Mouse (Mus musculus) heart, postnatal 25 days (tissue): ENCODE data around the gene Macrod2. TPM values are rescaled to one million over a fixed set of nuclear protein-coding genes. Genes with fewer than 3 reads are reported as not detected.

Experiments
- DNase-seq: peaks from one replicate; pipeline ENCODE4 v3.0.0; 2022; ENCODE audit warnings: low spot score
- intact Hi-C: fragments of 180-260 bp; cut with DNase I; formaldehyde crosslinking; loops from one replicate; pipeline ENCODE4 v1.15.1; 2025
- total RNA-seq, 2 experiments: library from RNA; stranded (reverse); gene quantifications; 2 replicates each; pipeline ENCODE4 v1.2.3; 2021

Macrod2 gene
- total RNA-seq, 2 experiments from 2014 or later, result 8.9 to 9.0 TPM

GRCm38 (mm10) chr2:140549286-140549685 is 154.2 kb downstream of the Macrod2 start:
- intact Hi-C loops, result no loop called here
- no peak for DNase-seq

- no peak for DNase-seq
- intact Hi-C loops, result no loop called here
These were observed 166.3 kb downstream of the Macrod2 start for GRCm38 (mm10) chr2:140561426-140561825.

GRCm38 (mm10) chr2:140570874-140571273 is 175.8 kb downstream of the Macrod2 start:
- intact Hi-C loops, result no loop called here
- DNase-seq, result no peak

- no peak for DNase-seq
- intact Hi-C loops, result no loop called here
These were observed 197.6 kb downstream of the Macrod2 start for GRCm38 (mm10) chr2:140592537-140593261.

- intact Hi-C loops, result no loop called here
These were observed 201.8 kb downstream of the Macrod2 start for GRCm38 (mm10) chr2:140596906-140597305.

GRCm38 (mm10) chr2:140615451-140615850 is 220.3 kb downstream of the Macrod2 start:
- intact Hi-C loops, result no loop called here
- no peak for DNase-seq

More at GRCm38 (mm10) chr2:140596906-140597305, 201.8 kb downstream of the Macrod2 start:
- no peak for DNase-seq

GRCm38 (mm10) chr2:140621730-140622337 is 226.7 kb downstream of the Macrod2 start:
- DNase-seq, result no peak
- intact Hi-C loops, result no loop called here

GRCm38 (mm10) chr2:140653481-140653880 is 258.4 kb downstream of the Macrod2 start:
- intact Hi-C loops, result no loop called here
- DNase-seq, result no peak

- no peak for DNase-seq
- intact Hi-C loops, result no loop called here
These were observed 258.9 kb downstream of the Macrod2 start for GRCm38 (mm10) chr2:140653978-140654377.

- intact Hi-C loops, result no loop called here
These were observed 267.6 kb downstream of the Macrod2 start for GRCm38 (mm10) chr2:140662673-140663072.

GRCm38 (mm10) chr2:140664381-140664780 is 269.3 kb downstream of the Macrod2 start:
- no peak for DNase-seq
- intact Hi-C loops, result no loop called here

More at GRCm38 (mm10) chr2:140662673-140663072, 267.6 kb downstream of the Macrod2 start:
- no peak for DNase-seq

GRCm38 (mm10) chr2:140666846-140667245 is 271.7 kb downstream of the Macrod2 start:
- intact Hi-C loops, result loop anchor here (5.0 kb wide), 1 partner anchor 1585 kb away; no protein-coding TSS in a partner anchor

GRCm38 (mm10) chr2:140667261-140668047 is 272.3 kb downstream of the Macrod2 start:
- no peak for DNase-seq
- intact Hi-C loops, result loop anchor here (5.0 kb wide), 1 partner anchor 1585 kb away; no protein-coding TSS in a partner anchor

More at GRCm38 (mm10) chr2:140666846-140667245, 271.7 kb downstream of the Macrod2 start:
- no peak for DNase-seq

GRCm38 (mm10) chr2:140668311-140668710 is 273.2 kb downstream of the Macrod2 start:
- intact Hi-C loops, result loop anchor here (5.0 kb wide), 1 partner anchor 1584 kb away; no protein-coding TSS in a partner anchor
- DNase-seq, result no peak

- intact Hi-C loops, result loop anchor here (5.0 kb wide), 1 partner anchor 1583 kb away; no protein-coding TSS in a partner anchor
- no peak for DNase-seq
These were observed 274.0 kb downstream of the Macrod2 start for GRCm38 (mm10) chr2:140669081-140669480.

GRCm38 (mm10) chr2:140669786-140670185 is 274.7 kb downstream of the Macrod2 start:
- intact Hi-C loops, result loop anchor here (5.0 kb wide), 2 partner anchors 1388 to 1583 kb away; no protein-coding TSS in a partner anchor
- no peak for DNase-seq

- no peak for DNase-seq
- intact Hi-C loops, result loop anchor here (5.0 kb wide), 1 partner anchor 1387 kb away; no protein-coding TSS in a partner anchor
These were observed 275.3 kb downstream of the Macrod2 start for GRCm38 (mm10) chr2:140670457-140670856.

GRCm38 (mm10) chr2:140670963-140671702 is 276.0 kb downstream of the Macrod2 start, which contains the start of gene Flrt3:
TSS of gene Flrt3 (minus strand) at chr2:140671469.
- intact Hi-C loops, result loop anchor here (5.0 kb wide), 1 partner anchor 1386 kb away; no protein-coding TSS in a partner anchor
- peak; percentile 48 for DNase-seq

- DNase-seq, result no peak
- intact Hi-C loops, result loop anchor here (5.0 kb wide), 1 partner anchor 1384 kb away; no protein-coding TSS in a partner anchor
These were observed 278.4 kb downstream of the Macrod2 start for GRCm38 (mm10) chr2:140673466-140673865.
